Mouse (Mus musculus): Measurements from ENCODE around the gene Kcnd3. TPM values are rescaled to one million over a fixed set of nuclear protein-coding genes. Genes with fewer than 3 reads are reported as not detected.

Gene Kcnd3
- 10 to 100 TPM in 2 of 4 experiments, 1 to 10 TPM in 2; 5.2 to 15.0 (median 10.0) TPM for total RNA-seq (2022)

DNA sequence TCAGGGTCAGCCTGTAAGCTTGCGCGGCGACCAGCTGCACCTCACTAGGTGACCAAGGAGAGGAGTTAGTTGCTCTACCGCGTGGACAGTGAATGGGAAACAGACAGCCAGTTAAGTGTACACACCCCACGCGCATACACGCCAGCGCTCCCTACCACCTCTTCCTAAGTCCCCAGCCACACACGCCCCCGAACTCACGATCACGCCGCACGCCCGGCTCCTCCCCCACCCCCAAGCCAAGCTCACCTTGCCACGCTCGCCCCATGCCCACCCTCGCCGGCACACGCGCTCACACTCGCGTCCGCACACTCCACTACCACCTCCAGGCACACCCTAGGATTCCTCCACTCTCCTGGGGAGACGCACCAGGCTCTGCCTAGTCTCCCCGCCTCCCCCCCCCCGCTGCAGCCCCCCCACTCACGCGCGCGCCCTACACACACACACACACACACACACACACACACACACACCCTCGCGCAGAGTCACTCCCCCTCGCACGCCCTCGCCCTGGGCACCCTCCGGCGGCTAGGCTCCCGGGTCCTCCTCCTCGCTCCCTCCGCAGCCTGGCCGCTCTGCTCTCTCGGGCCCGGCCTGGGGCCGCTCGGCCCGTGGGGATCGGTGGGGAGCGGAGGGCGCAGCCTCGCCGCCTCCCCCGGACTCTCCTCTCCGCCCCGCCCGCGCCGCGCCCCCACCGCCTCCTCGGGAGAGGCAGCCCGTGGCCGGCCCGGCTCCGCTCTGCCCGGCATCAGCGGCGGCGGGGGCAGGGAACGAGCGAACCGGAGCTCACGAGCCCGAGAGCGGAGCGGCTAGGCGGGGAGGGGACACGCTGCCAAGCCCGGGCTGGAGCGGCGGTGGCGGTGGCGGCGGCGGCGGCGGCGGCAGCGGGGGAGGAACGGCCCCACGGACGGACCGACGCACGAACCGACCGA lies at the start of gene Kcnd3:
Kcnd3 (plus strand) TSS at position 704 of the 929 bp plus-strand sequence.
- peak; percentile 4 for DNase-seq

DNA sequence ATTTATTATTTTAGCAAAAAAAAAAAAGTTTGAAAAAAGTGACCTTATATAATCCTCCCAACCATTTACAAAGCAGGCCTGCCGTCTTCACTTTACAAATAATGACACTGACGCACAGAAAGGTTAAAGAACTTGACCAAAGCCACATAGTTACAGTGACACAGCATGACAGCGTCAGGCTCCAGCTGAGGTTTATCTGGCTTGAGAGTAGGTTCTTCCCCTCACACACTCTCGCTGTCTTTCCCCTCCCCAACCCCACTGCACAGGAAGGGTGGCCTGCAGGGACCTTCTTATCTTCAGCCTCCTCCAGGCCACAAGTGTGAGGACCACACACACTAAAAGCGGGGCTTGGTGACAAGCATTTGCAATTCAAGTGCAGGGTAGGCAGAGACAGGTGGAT lies 49.5 kb upstream of the Kcnd3 start:
- no peak for DNase-seq

DNA sequence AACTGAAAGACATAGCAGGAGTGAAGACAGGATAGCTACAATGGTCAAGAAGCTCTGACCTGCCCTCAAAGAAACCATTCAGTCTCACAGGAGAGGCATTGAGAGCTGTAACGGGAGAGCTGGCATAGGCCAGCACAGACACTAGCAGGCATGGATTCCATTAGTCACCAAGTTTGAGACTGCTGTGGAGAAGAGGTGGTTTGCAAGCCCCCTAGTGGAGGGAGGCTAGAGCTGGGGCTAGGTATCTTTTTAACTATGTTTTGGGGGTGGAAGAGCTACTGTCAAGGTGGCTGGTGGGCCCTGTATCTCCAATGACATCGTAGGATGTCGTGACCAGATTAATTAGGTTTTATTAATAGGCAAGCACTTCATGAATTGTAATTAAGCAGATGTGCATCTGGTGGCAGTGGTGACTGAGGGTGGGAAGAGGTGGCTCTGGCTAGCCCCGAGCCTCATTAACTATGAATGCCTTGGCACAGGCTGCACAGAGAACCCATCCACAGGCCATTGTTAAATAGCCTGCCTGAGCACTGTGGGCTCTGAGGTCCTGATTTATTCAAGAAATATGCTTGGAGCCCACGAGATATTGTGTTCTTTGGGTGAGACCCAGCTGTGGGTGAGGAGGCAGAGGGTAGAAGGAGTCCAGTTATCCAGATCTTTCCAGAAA lies 48.6 kb upstream of the Kcnd3 start:
- no peak for DNase-seq

DNA sequence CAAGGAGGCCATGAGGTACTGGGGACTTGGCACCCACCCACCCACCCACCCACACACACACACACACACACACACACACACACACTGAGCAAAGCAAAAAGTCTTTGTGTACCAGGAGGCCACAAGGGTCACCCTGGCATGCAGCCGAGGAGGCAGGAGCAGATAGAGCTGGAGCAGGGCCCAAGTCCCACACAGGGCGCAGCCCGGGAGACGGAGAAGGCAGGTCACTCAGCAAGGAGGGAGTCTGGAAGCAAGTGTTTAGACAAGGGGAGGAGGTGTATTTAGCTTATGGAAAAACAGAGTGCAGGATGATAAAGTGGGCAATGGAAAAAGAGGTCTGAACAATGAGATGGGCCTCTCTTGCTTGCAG lies 48.1 kb upstream of the Kcnd3 start:
- no peak for DNase-seq

DNA sequence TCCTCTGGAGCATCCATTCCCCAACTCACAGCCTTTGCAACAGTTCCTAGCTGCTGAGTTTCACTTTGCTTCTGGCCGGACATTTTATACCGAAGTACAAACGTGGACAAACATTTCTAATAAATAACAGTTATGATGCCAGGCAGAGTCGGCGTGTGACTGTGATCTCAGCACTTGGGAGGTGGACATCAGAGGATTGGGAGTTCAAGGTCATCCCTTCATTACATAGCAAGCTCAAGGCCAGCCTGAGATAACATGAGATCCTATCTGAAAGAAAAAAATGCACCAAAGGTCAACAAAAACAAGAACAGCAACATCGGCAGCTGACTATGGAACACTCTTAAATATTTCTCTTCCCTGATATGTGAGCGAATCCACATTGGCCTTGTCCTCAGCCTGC lies 46.6 kb upstream of the Kcnd3 start:
- DNase-seq: no peak

DNA sequence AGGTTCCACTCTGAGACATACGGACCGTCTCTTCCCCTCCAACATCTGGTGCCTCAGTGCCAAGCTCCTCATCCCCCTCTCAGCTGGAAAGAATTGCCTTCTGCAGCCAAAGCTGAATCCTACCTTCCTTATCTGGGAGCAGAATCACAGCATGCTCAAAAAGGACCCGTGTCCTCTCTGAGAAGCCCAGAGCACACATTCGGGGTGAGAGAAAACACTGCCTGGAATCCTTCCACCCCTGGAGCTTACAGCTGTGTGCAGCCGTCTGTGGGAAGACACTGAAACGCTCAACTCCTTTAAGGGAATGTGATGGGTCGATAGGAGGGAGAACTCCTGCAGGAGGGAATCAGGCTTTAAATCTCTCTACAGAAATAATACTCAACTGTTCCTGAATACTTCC lies 46.1 kb upstream of the Kcnd3 start:
- DNase-seq: no peak

DNA sequence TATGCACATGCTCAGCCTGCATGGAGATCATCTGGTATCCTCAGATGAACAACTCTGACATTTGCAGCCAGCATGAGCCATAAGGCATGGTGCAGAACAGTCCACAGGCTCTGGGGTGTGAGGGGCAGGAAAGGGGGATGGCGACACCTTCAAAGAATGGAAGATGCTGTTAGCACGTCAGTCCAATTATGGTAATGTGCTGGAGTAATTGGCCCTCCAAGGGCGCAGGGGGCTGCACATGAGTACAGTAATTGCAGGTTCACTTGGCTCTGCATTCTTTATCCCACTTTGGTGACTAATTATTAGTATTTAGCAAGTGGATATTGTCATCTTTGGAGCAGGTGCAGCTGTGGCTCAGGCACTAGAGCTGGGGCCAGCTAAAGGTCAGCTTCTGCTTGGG lies 43.9 kb upstream of the Kcnd3 start:
- no peak for DNase-seq

DNA sequence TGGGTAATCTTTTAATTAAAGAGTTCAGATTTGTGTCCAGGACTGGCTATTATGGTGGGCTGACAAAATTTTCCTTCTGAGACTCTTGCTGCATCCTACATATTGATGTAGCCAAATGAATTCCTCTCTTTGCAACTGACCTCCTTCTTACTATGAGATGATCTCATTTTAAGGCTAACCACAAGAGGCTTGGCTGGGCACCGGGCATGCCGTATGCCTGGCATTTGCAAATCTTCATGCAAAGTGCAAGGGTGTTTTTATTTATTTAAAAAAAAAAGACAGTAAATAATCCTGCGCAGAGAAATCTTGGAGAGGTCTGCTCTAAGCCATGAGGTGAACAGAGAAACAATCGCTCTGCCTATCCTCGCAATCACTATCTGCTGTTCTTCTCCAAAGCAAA lies 41.3 kb upstream of the Kcnd3 start:
- DNase-seq: no peak

DNA sequence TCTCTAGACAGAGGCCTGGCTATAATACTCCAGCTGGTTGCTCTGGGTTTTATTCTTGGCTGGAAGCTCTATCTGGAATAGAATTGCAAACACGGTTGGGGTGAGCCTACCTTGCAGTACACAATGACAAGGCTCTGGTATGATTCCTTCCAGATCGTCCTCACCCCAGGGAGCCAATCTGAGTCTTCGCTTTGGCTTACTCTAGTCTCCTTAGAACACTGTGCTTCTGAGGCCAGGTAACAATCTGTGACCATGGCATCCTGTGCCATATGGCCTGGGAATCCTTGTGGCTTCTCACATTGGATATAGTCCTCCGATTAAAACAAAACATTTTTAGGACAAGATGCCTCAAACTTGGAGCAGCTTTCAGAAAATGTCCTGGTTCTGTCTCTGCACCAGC lies 40.4 kb upstream of the Kcnd3 start:
- no peak for DNase-seq

DNA sequence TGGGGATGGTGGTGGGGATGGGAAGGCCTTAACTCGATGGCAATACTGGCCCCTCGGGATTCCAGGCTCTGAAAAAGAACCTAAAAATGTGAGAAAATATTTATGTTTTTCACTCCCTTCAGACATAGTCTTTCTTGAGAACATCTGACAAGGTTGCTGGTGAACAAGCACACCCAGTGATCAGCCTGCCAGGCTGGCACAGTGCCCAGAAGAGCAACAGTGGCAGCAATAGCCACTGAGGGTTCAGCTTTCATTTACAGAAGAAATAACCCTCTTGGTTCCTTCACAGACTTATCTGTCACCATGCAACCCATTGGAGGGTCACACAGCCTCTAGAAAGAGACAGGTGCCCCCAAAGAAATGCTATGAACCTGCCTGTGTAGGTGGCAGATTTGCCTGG lies 39.9 kb upstream of the Kcnd3 start:
- DNase-seq: no peak

DNA sequence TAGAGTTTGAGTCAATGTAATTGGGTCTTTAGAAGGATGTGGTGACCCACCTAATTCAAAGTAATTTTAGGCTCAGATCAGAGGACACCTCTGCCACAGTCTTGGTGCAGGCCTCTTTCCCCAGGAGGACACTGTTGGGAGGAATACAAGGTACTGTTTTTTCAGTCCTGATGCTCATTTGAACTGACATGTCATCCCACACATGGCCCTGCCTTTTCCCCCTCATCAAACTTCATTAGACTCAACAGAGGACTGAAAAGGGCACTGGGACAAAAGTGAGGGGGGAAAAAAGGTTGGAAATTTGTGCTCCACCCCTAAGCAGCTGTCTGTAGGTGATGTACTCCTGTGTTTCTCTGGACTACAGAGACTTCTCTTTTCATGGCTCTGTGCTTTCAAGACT lies 39.4 kb upstream of the Kcnd3 start:
- DNase-seq: no peak

DNA sequence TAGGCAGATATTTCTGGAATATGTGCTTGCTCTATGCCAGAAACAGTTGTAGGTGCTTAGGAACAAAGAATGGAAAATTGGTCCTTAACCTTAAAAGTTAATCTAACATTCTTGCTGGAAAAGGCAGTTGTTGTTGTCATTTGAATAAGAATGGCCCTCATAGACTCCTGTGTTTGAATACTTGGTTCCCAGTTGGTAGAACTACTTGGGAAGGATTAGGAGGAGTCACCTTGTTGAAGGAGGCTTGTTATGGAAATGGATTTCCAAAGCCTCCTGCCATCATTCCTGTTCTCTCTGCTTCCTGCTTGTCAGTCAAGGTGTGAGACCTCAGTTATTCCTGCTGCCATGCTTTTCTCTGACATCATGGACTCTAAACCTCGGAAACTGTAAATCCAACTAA lies 33.7 kb upstream of the Kcnd3 start:
- no peak for DNase-seq

DNA sequence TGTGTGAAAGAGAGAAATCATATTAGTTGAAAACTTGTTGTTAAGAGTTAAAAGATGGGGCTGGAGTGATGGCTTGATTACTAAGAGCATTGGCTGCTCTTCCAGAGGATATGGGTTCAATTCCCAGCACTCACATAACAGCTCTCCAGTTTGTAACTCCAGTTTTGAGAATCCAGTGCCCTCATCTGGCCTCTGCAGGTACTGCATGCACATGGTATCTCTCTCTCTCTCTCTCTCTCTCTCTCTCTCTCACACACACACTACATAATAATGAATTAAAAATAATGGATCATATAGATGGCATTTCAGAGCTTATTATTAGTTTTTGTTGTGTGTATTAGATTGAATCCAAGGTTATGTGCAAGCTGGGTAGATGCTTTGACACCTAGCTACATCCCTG lies 29.7 kb upstream of the Kcnd3 start:
- DNase-seq: no peak

DNA sequence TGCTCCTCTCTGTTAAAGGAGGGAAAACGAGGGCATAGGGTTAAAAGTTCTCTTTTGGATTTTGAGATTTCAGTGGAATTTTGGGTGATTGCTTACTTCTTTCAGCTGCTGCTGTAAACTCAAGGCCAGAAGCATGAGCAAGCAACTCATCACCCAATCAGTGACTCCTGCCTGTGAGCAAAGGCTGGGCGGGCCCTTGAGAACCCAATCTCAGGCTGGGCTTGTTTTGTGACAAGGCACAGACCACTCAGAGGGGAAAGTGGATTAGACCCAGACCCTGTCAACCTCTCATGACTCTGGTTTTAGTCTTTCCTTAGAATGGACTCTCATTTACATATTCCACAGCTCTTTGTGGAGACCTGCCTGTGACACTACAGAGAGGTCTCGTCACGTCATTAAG lies 28.7 kb upstream of the Kcnd3 start:
- peak; percentile 47 for DNase-seq

DNA sequence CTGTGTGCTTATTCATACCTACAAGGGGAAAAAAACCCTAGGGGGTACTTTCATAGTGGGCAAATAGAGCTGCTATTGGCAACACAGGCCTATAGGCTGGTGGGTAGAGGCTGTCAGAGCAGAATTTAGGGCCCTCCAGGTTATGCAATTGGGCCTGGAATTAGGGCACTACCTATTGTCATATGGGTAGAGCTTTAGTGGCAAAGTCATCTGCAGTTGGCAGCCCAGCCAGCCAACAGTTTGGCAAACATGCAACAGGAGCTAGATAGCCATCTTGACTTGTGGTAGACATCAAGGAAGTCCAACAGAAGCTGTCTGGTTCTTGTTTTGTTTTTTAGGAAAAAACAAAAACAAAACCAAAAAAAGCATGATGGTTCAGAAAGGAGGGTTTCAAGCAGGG lies 23.5 kb upstream of the Kcnd3 start:
- DNase-seq: no peak

DNA sequence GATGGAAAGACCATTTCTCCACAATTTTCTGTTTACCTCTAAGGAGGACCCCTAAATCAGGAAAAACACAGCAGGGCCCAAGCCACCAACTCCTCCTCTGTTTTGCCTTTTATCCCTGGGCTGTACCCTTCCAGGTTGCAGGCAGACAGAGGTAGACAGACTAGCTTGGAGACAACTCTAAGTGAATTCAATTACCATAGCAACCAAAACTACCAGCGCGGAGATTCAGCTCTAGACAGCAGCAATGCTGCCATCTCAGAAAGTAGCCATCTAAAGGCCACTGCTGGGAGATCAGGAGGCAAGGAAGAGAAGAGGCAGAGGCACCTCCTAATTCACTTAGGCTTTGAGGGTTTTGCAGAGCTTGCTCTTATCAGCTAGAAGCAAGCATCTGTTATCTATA lies 15.7 kb upstream of the Kcnd3 start:
- no peak for DNase-seq

DNA sequence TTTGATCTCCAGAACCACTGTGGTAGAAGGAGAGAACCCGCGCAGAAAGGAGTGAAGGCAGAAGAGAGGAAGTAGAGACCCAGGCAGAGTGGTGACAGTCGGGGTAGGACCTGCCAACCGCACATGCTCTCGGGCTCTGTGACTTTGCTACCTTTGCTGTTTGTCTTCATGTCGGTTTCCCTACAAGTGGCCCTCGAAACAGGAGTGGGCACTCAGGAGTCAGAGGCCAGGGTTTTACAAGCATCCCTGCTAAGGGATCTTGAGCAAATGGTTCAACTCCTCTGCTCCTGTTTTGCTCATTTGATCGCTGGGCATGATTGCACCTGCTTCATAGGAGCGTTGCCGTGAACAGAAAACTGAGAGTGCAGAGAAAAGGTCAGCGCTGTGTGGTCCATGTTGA lies 15.2 kb upstream of the Kcnd3 start:
- no peak for DNase-seq

DNA sequence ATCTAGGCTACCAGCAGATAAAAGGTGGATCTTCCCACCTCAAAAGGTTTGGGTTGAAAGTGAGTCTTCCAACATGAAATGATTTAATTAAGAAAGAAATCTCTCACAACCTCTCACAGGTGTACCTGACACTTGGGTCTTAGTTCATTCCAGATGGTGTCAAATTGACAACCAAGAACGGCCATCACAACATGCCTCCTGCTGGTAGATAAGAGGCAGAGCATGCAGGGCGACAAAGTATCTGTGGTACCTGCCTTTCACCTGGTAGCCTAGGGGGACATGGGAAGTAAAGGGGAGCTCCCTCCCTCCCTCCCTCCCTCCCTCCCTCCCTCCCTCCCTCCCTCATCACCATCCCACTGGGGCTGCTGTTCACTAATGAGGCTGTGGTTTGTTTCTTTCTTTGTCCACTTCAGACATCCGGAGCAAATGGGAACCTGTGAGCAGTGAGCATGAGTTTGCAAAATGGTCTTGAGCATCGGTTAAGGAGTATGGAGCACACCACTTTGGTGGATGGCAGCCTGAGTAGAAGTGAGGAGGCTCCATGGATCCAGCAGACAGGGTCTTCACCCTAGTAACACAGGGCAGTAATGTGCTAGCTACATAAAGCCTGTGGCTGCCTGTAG lies 11.1 kb upstream of the Kcnd3 start:
- no peak for DNase-seq

DNA sequence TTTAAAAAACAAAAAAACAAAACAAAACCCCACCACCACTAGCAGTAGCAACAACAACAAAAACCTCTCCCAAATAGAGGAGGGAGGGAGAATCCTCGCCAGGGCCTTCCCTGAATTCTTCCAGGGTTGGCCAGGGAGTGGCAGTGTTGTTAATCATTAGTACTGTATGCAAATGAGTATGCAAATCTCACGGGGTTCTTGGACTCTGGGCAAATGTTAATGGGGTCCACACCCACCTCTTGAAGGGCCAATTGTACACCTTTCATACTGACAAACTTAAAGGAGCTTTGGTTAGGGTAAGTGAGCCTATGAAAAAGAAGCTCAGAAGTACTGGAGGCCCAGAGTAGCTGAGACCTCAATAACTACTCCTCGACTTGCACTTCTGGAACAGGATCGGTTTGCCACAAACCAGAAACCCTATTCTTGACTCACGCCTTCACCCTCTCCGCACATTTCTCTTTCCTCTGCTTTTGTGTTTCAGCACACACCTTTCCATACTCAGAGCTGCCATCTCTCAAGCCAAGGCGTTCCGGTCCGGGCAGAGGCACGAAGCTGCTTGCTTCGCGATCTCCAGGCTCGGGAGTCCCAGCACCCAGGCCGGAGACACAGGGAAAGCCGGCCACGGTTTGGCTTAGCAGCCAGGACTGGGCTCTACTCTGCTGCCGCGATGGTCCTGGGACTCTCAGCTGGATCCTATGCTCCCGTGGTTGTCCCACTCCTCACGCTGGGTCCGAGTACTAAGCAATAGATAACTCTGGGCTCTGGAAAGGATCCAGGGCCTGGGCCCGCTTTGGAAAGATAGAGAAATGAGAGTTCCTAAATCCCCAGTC lies 1.3 kb upstream of the Kcnd3 start:
- peak; percentile 3 for DNase-seq

DNA sequence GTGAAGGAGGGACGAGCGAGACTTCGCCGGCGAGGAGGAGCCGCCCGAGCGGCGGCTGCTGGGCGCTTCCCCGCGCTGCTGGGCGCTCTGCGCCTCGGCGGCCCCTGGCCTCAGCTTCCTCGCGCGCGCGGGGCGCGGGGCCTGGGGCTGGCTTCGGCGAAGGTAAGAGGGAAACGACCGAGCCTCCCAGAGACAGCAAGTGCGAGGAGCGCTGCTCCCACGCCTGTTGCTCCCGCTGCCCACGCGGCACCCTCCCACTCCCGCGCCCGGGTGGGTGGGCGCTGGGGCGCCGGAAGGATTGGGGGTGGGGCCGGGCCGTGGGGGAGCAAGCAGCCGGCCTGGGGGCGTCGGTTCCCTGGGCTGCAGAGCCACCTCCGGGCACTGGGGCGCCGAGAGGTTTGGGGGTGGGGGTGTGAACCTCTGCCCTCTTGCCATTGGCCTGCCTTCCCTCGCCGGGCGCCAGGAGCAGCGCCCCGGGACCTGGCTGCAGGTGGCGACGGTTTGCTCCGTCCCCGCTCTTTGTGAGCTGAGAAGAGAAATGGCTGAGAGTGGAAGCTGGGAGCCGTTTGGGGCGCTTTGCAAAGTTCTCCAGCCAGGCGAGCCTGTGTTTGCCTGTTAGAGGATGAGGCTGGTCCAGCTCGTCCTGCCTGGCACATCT lies 555 bp downstream of the Kcnd3 start:
- DNase-seq: peak; percentile 5

DNA sequence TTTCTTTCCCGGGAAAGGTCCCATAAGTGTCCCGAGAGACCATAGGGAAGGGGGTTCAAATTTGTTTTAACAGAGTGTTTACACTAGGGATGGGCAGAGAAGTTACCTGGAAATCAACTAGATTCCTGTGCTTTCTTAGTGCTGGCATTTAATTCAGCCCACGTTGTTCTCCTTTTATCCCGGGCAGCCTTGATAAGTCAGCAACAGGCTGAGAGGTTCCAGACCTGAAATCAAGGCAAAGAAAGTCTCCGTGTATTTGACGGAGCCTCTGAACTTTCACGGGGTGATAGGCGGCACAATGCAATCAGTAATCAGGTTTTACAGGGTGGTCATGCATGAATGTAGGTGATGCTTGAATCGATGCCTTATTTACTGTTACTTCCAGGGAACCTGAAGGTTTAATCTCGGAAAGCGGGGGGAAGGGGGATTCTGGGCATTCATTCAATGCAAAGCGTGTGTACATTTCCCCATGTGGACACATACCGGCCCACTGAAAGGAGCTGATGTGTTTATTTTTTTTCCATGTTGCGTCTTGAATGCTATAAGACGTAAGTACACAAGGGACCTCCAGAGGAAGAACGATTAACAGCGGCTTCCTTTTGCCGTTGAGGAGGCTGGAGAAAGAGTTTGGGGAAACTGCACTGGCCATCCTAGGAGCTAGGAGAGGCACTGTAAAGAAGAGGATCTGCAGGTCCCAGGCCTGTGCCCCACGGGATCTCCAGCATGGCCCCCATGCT lies 1.3 kb downstream of the Kcnd3 start:
- DNase-seq: no peak
